Mouse (Mus musculus) ES-Bruce4 (cell line): ENCODE data around the gene Pik3r5. TPM values are rescaled to one million over a fixed set of nuclear protein-coding genes. Genes with fewer than 3 reads are reported as not detected.

Experiments
- H3K27ac ChIP-seq: 2 replicates; pipeline ENCODE4 v1.5.1; 2012; ENCODE audit warnings: low read length, inconsistent platforms; ENCODE audit not compliant: insufficient read depth
- H3K27me3 ChIP-seq: 2 replicates; pipeline ENCODE4 v1.6.1; 2012; ENCODE audit warnings: mild to moderate bottlenecking, low read length, inconsistent platforms; ENCODE audit not compliant: control insufficient read depth, poor library complexity, insufficient read depth, severe bottlenecking
- H3K36me3 ChIP-seq: 2 replicates; pipeline ENCODE4 v1.6.1; 2012; ENCODE audit warnings: inconsistent platforms, mild to moderate bottlenecking, low read length, moderate library complexity; ENCODE audit not compliant: control insufficient read depth, poor library complexity, insufficient read depth, severe bottlenecking
- H3K4me1 ChIP-seq: one replicate; pipeline ENCODE4 v1.8.1; 2011; ENCODE audit warnings: low read length; ENCODE audit not compliant: control insufficient read depth, insufficient read depth
- H3K4me3 ChIP-seq: 2 replicates; pipeline ENCODE4 v1.5.1; 2011; ENCODE audit warnings: low read depth, mild to moderate bottlenecking, low read length
- H3K9ac ChIP-seq: 2 replicates; pipeline ENCODE4 v1.6.1; 2012; ENCODE audit warnings: low read depth, mild to moderate bottlenecking, inconsistent platforms; ENCODE audit not compliant: poor library complexity, severe bottlenecking
- H3K9me3 ChIP-seq: replicated peaks from 2 replicates; pipeline ENCODE4 v1.6.1; 2012; ENCODE audit warnings: mild to moderate bottlenecking, low read length, inconsistent platforms; ENCODE audit not compliant: control insufficient read depth, poor library complexity, insufficient read depth, severe bottlenecking
- CTCF ChIP-seq: IDR thresholded peaks from one replicate; pipeline ENCODE4 v1.8.1; 2011; ENCODE audit warnings: low read depth, low read length
- EP300 ChIP-seq: IDR thresholded peaks from 2 replicates; pipeline ENCODE4 v1.6.1; 2011; ENCODE audit warnings: low read depth, low read length; ENCODE audit not compliant: insufficient read depth
- POLR2A ChIP-seq: IDR thresholded peaks from one replicate; pipeline ENCODE4 v1.8.1; 2011; ENCODE audit warnings: low read length; ENCODE audit not compliant: insufficient read depth
- polyA plus RNA-seq: library from polyadenylated mRNA; stranded (reverse); fragments of >200 nt; gene quantifications from 2 replicates; pipeline ENCODE4 v1.2.4, GENCODE M21; 2011; ENCODE audit warnings: low read depth; ENCODE audit not compliant: missing spikeins, insufficient read depth, insufficient read length

The Pik3r5 gene
- polyA plus RNA-seq, 1 experiment: 1.7 TPM

DNA sequence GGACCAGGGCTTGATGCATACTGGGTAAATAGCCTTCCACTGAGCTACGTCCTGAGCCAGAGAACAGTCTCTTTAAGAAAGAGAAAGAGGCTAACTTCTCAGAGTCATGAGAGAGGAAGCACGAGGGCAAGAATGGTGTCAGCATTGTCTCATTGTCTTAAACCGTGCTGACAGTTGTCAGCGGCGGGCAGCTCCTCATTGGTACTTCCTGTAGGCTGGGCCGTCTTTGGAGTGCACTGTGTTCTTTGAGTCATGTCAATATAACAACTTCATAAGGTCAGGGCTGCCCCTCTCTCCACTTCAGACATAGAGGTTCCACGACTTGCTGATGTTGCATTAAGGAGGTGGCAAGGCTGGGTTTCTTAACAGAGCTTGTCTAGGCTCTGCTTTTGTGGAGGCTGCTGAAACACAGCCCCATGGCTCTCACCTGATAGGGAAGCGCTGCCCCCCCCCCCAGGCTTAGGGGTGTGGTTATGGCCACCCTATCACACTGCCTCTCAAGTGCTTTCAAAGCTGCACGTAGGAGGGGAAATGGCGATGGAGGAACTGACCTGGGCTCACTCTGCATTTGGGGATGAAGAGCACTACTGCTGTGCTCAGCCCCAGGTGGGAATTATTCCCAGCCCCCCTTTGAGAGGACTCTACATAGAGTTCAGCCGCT, 24.5 kb upstream of the Pik3r5 start:
- Histone ChIP-seq H3K4me1 (peaks cover 2% of the 10 kb centered on the region), H3K4me3 (no peak overlapping the region), H3K9me3 (no peaks in the 10 kb centered on the region), H3K27ac (no peak overlapping the region), H3K9ac (no peak overlapping the region), H3K36me3 (no peaks in the 10 kb centered on the region), H3K27me3 (no peaks in the 10 kb centered on the region)
- TF ChIP-seq CTCF (no peak), POLR2A (no peak), EP300 (no peak)

- no peaks in the 10 kb centered on the region for H3K27me3 ChIP-seq
- no peak for TF ChIP-seq POLR2A
- peak; percentile 72 for TF ChIP-seq CTCF
- H3K4me1 ChIP-seq: peaks cover 2% of the 10 kb centered on the region
- no peaks in the 10 kb centered on the region for H3K36me3 ChIP-seq
- no peak overlapping the region for H3K27ac ChIP-seq
- no peak overlapping the region for H3K9ac ChIP-seq
- H3K4me3 ChIP-seq: no peak overlapping the region
- 0 out of 2 replicates have a peak, but pooled peaks cover under 1% of the 10 kb centered on the region for H3K9me3 ChIP-seq
These were observed 23.8 kb upstream of the Pik3r5 start for GRCm38 (mm10) chr11:68408127-68408526.

- no peak overlapping the region for H3K27ac ChIP-seq
- TF ChIP-seq POLR2A (no peak), CTCF (no peak), EP300 (no peak)
- no peaks in the 10 kb centered on the region; the same call in 1 of the 2 replicates for H3K27me3 ChIP-seq
- H3K36me3 ChIP-seq: no peaks in the 10 kb centered on the region
- H3K4me1 ChIP-seq: no peaks in the 10 kb centered on the region
- H3K9ac ChIP-seq: no peak overlapping the region
- H3K9me3 ChIP-seq: peaks cover 3% of the 10 kb centered on the region; the same call in 1 of the 2 replicates
- no peak overlapping the region for H3K4me3 ChIP-seq
These were observed 14.9 kb upstream of the Pik3r5 start for GRCm38 (mm10) chr11:68417001-68417400.

- no peaks in the 10 kb centered on the region for H3K36me3 ChIP-seq
- TF ChIP-seq CTCF (peak; percentile 89), EP300 (no peak), POLR2A (no peak)
These were observed 14.1 kb upstream of the Pik3r5 start for GRCm38 (mm10) chr11:68417831-68418230.

GRCm38 (mm10) chr11:68425492-68426315, 6.2 kb upstream of the Pik3r5 start:
- Histone ChIP-seq H3K36me3 (no peaks in the 10 kb centered on the region), H3K27ac (no peak overlapping the region), H3K9me3 (no peaks in the 10 kb centered on the region), H3K4me1 (no peaks in the 10 kb centered on the region), H3K4me3 (no peak overlapping the region), H3K27me3 (no peaks in the 10 kb centered on the region; the same call in 1 of the 2 replicates), H3K9ac (no peak overlapping the region)
- TF ChIP-seq CTCF: no peak
- TF ChIP-seq POLR2A: no peak
- no peak for TF ChIP-seq EP300

More at GRCm38 (mm10) chr11:68417831-68418230, 14.1 kb upstream of the Pik3r5 start:
- H3K9me3 ChIP-seq: peaks cover 3% of the 10 kb centered on the region; the same call in 1 of the 2 replicates
- no peak overlapping the region for H3K27ac ChIP-seq
- no peak overlapping the region for H3K4me3 ChIP-seq
- no peaks in the 10 kb centered on the region for H3K4me1 ChIP-seq
- no peak overlapping the region for H3K9ac ChIP-seq
- H3K27me3 ChIP-seq: no peaks in the 10 kb centered on the region; the same call in 1 of the 2 replicates
